Mouse (Mus musculus): Measurements from ENCODE around the gene Sh3bgrl3. TPM values are rescaled to one million over a fixed set of nuclear protein-coding genes. Genes with fewer than 3 reads are reported as not detected.
A peak's percentile ranks its signal among the peaks of the same experiment; 100 is the strongest.

The Sh3bgrl3 gene
- polyA plus RNA-seq, 1 experiment from 2014 or later: 281 TPM

DNA sequence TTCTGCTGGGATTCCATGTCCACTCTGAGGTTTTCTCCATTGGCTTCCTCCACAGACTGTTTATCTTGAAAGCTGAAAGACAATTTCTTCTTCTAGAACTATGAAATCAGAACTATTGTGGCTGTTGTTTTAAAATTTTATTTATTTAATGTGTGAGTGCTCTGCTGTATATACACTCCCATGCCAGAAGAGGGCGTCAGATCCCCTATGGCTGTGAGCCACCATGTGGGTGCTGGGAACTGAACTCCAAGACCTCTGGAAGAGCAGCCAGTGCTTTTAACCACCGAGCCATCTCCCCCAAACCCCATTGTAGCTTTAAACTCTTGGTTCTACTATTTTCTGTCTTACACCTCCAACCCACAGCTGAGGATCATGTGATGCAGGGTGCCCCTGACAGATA is 10.3 kb upstream of the Sh3bgrl3 start:
- H3K4me1 ChIP-seq (replicated peaks; ENCODE audit: control insufficient read depth, insufficient read depth, low read length): peaks cover 8% of the 10 kb centered on the region; the same call in 1 of the 2 replicates
- H3K4me2 ChIP-seq: no peak overlapping the region
- no peak overlapping the region for H3K27ac ChIP-seq (ENCODE audit: low read depth, low read length)
- WGBS: 83% methylated on average over 2 of the region's 2 CpGs
- no peak overlapping the region for H3K4me3 ChIP-seq (ENCODE audit: low read depth, low read length)
- no peaks in the 10 kb centered on the region for H3K9me3 ChIP-seq (ENCODE audit: control insufficient read depth, low read length)
- no peaks in the 10 kb centered on the region for H3K27me3 ChIP-seq (replicated peaks; ENCODE audit: control insufficient read depth, insufficient read depth, low read length)
- no peak overlapping the region for H3K9ac ChIP-seq (ENCODE audit: low read depth, low read length)
- 0 out of 2 replicates have a peak, but pooled peaks cover 2% of the 10 kb centered on the region for H3K36me3 ChIP-seq (ENCODE audit: control insufficient read depth, insufficient read depth, low read length)
- ATAC-seq (replicated peaks; ENCODE audit: low FRiP score): no peak
- no peak for DNase-seq (ENCODE audit: low spot score)

DNA sequence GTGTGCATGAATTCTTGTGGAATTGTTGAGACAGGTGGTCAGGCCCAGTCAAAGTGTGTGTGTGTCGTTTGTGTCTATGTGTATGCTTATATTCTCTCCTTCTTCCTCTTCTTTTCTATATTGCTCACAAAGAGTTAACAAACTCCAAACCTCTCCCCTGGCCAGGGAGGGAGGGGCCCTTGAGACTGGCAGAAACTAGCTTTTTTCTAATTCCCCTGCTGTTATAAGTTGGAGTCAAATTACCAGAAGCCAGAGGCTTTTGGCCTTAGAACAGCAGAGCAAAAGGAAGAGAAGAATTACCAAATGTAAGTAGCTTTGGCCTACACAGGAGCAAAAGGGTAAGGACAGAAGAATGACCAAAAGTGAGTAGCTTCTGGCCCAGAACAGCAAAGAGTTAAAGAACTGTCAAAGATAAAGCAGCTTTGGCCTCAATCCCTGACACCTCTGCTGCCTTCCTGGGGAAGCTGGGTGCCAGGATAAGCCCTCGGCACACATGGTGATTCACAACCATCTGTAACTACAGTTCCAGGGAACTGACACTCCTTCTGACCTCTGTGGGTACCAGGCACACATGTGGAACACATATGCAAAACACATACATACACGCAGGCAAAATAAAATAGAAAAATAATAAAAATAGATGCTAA is 7.8 kb upstream of the Sh3bgrl3 start:
- 0 out of 2 replicates have a peak, but pooled peaks cover 2% of the 10 kb centered on the region for H3K36me3 ChIP-seq (ENCODE audit: control insufficient read depth, insufficient read depth, low read length)
- no peak for ATAC-seq (replicated peaks; ENCODE audit: low FRiP score)
- no peak overlapping the region for H3K4me2 ChIP-seq
- no peak overlapping the region for H3K9ac ChIP-seq (ENCODE audit: low read depth, low read length)
- DNase-seq (ENCODE audit: low spot score): no peak
- no peak overlapping the region for H3K4me3 ChIP-seq (ENCODE audit: low read depth, low read length)
- H3K27me3 ChIP-seq (replicated peaks; ENCODE audit: control insufficient read depth, insufficient read depth, low read length): no peaks in the 10 kb centered on the region
- WGBS: 38% methylated on average over 3 of the region's 3 CpGs
- no peak overlapping the region for H3K27ac ChIP-seq (ENCODE audit: low read depth, low read length)
- H3K4me1 ChIP-seq (replicated peaks; ENCODE audit: control insufficient read depth, insufficient read depth, low read length): peaks cover 8% of the 10 kb centered on the region; the same call in 1 of the 2 replicates
- H3K9me3 ChIP-seq (ENCODE audit: control insufficient read depth, low read length): no peaks in the 10 kb centered on the region

DNA sequence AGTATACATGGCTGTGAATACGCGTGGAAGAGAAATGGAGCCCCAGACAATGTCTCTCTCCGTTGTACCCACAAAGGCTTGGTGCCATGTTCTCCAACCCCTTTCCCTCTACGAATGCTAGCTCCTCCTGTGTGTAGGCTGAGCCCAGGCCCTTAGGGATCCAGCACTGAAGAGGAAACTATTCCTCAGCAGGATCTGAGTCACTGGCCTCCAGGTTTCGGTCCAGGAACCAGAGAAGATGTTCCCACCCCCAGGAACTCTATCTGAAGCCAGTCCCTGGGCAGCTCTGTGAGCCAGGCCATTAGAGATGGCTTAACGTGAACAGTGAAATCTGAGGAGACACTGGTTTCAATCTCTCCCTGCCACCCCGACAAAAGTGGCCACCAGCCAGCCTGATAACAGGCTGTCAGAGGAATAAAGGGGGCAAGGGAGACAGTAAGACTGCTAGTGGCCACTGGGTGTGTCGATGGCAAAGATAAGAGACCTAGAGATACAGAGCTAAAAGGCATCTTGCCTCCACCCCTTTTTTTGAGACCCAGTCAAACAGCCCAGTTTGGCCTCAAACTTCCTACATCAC is 4.0 kb upstream of the Sh3bgrl3 start:
- WGBS: 55% methylated on average over 8 of the region's 8 CpGs
- ATAC-seq (replicated peaks; ENCODE audit: low FRiP score) (no peak), DNase-seq (ENCODE audit: low spot score) (no peak)
- no peak overlapping the region for H3K4me2 ChIP-seq
- H3K4me1 ChIP-seq (replicated peaks; ENCODE audit: control insufficient read depth, insufficient read depth, low read length): peaks cover 34% of the 10 kb centered on the region
- H3K27me3 ChIP-seq (replicated peaks; ENCODE audit: control insufficient read depth, insufficient read depth, low read length): no peaks in the 10 kb centered on the region
- H3K27ac ChIP-seq (ENCODE audit: low read depth, low read length): no peak overlapping the region
- peaks cover 6% of the 10 kb centered on the region; the same call in 1 of the 2 replicates for H3K36me3 ChIP-seq (ENCODE audit: control insufficient read depth, insufficient read depth, low read length)
- H3K4me3 ChIP-seq (ENCODE audit: low read depth, low read length): no peak overlapping the region
- H3K9ac ChIP-seq (ENCODE audit: low read depth, low read length): no peak overlapping the region
- H3K9me3 ChIP-seq (ENCODE audit: control insufficient read depth, low read length): no peaks in the 10 kb centered on the region

DNA sequence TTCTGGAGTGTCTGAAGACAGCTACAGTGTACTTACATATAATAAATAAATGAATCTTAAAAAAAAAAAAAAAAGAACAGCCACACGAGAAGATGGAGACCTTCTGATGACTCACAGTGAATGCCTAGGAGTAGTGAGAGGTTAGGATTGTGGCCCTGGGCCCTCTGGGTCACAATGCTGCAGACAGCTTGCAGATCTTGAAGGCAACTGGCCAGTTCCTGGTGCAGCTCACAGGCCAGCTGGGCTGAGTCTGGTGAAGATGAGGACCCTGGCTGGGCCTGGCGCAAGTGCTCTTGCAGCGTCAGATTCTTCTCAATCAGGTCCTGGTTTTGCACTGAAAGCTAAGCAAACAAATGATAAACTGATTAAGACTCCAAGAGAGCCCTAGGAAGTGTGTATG is 3.5 kb upstream of the Sh3bgrl3 start:
- ATAC-seq (replicated peaks; ENCODE audit: low FRiP score): no peak
- H3K4me3 ChIP-seq (ENCODE audit: low read depth, low read length): no peak overlapping the region
- 82% methylated on average over 3 of the region's 3 CpGs for WGBS
- H3K36me3 ChIP-seq (ENCODE audit: control insufficient read depth, insufficient read depth, low read length): peaks cover 6% of the 10 kb centered on the region; the same call in 1 of the 2 replicates
- no peak for DNase-seq (ENCODE audit: low spot score)
- no peaks in the 10 kb centered on the region for H3K27me3 ChIP-seq (replicated peaks; ENCODE audit: control insufficient read depth, insufficient read depth, low read length)
- H3K4me1 ChIP-seq (replicated peaks; ENCODE audit: control insufficient read depth, insufficient read depth, low read length): peaks cover 39% of the 10 kb centered on the region
- no peak overlapping the region for H3K4me2 ChIP-seq
- no peak overlapping the region for H3K27ac ChIP-seq (ENCODE audit: low read depth, low read length)
- H3K9me3 ChIP-seq (ENCODE audit: control insufficient read depth, low read length): no peaks in the 10 kb centered on the region
- no peak overlapping the region for H3K9ac ChIP-seq (ENCODE audit: low read depth, low read length)

DNA sequence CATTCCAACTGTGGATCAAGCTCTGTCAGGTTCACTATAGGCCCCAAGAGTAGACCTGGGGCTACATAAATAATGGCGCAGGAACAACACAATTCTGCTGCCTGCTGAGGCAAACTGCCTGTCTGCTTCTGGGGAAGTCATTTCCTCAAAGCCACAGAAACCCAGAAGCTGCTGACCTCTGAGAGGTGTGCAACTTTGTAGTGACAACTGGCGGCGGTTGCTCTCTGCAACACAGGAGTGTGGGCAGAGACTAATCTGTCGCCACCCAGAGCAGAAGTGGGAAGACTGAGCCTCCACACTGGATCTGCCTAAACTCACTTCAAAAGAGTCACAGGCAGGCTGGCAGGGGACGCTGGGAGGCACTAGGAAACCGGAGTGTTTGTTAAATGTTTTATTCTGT is 893 bp upstream of the Sh3bgrl3 start:
- WGBS: 27% methylated on average over 6 of the region's 6 CpGs
- Histone ChIP-seq H3K27me3 (replicated peaks; ENCODE audit: control insufficient read depth, insufficient read depth, low read length) (no peaks in the 10 kb centered on the region), H3K27ac (ENCODE audit: low read depth, low read length) (peak overlapping the region; percentile 80), H3K36me3 (ENCODE audit: control insufficient read depth, insufficient read depth, low read length) (peaks cover 6% of the 10 kb centered on the region; the same call in 1 of the 2 replicates), H3K4me2 (peak overlapping the region; percentile 96), H3K4me3 (ENCODE audit: low read depth, low read length) (peak overlapping the region; percentile 86; the same call in 1 of the 2 replicates), H3K4me1 (replicated peaks; ENCODE audit: control insufficient read depth, insufficient read depth, low read length) (peaks cover 35% of the 10 kb centered on the region), H3K9me3 (ENCODE audit: control insufficient read depth, low read length) (no peaks in the 10 kb centered on the region), H3K9ac (ENCODE audit: low read depth, low read length) (peak overlapping the region; percentile 92)
- ATAC-seq (replicated peaks; ENCODE audit: low FRiP score) (no peak), DNase-seq (ENCODE audit: low spot score) (no peak)

DNA sequence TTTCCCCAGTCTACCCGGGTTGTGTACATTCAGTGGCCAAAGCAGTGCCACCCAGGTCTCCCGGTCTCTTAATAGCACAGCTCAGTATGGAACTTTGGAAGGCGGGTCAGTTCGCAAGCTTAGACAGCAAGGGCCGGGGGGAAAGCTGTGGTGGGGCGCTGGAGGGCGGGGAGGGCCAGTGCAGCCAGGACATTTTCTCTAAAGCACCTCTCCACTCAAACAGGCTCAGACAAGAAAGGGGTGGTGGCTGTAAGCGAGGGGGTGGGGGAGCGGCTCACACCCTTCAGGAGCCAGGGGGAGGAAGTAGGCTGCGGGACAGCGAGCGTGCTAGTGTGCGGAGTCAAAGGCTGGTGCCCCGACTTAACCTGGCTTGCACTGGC is 384 bp upstream of the Sh3bgrl3 start:
- Histone ChIP-seq H3K27me3 (replicated peaks; ENCODE audit: control insufficient read depth, insufficient read depth, low read length) (no peaks in the 10 kb centered on the region), H3K27ac (ENCODE audit: low read depth, low read length) (peak overlapping the region; percentile 80), H3K4me3 (ENCODE audit: low read depth, low read length) (peak overlapping the region; percentile 86), H3K4me2 (peak overlapping the region; percentile 96), H3K9me3 (ENCODE audit: control insufficient read depth, low read length) (no peaks in the 10 kb centered on the region), H3K4me1 (replicated peaks; ENCODE audit: control insufficient read depth, insufficient read depth, low read length) (peaks cover 41% of the 10 kb centered on the region), H3K9ac (ENCODE audit: low read depth, low read length) (peak overlapping the region; percentile 92), H3K36me3 (ENCODE audit: control insufficient read depth, insufficient read depth, low read length) (peaks cover 6% of the 10 kb centered on the region; the same call in 1 of the 2 replicates)
- ATAC-seq (replicated peaks; ENCODE audit: low FRiP score) (peak; percentile 55), DNase-seq (ENCODE audit: low spot score) (no peak)
- 2% methylated on average over 14 of the region's 14 CpGs for WGBS

DNA sequence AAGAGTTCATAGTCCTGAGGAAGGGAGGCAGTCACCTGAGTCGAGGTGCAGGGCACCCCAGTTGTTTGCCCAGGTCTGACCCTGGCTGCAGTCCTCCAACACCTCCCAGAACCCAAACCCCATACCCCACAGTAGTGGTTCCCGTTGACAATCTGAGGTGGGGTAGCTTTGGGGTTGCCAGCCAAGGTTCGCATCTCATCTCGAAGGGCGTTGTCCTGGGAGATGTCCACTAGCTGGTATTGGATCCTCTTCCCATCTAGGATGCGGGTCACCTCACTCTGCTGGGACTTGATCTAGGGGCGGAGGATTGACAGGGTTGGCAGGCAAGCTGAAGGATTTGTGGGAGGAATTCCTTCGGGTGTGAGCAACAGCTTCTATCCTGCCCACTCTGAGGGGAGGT is 796 bp downstream of the Sh3bgrl3 start:
- no peak for ATAC-seq (replicated peaks; ENCODE audit: low FRiP score)
- no peak for DNase-seq (ENCODE audit: low spot score)
- H3K4me1 ChIP-seq (replicated peaks; ENCODE audit: control insufficient read depth, insufficient read depth, low read length): peaks cover 43% of the 10 kb centered on the region
- 49% methylated on average over 8 of the region's 8 CpGs for WGBS
- no peaks in the 10 kb centered on the region for H3K9me3 ChIP-seq (ENCODE audit: control insufficient read depth, low read length)
- peaks cover 6% of the 10 kb centered on the region; the same call in 1 of the 2 replicates for H3K36me3 ChIP-seq (ENCODE audit: control insufficient read depth, insufficient read depth, low read length)
- H3K27me3 ChIP-seq (replicated peaks; ENCODE audit: control insufficient read depth, insufficient read depth, low read length): no peaks in the 10 kb centered on the region
- H3K27ac ChIP-seq (ENCODE audit: low read depth, low read length): no peak overlapping the region
- H3K4me2 ChIP-seq: peak overlapping the region; percentile 96
- H3K9ac ChIP-seq (ENCODE audit: low read depth, low read length): peak overlapping the region; percentile 92
- H3K4me3 ChIP-seq (ENCODE audit: low read depth, low read length): peak overlapping the region; percentile 86

DNA sequence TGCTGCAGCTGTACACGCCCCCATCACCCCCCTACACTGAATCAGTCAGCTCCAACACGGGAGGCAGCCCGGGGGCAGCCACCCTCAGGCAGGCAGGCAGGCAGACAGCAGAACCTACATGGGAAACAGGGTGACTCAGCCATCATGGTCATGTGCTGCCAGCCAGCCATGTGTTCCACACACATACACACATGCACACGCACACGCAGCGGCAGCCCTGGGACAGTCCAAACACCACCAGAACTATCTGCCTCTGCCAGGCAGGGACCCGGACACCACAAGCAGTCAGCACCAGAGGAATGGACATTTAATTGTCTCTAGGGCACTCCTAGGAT is 1.5 kb downstream of the Sh3bgrl3 start:
- Histone ChIP-seq H3K9ac (ENCODE audit: low read depth, low read length) (peak overlapping the region; percentile 22; the same call in 1 of the 2 replicates), H3K4me1 (replicated peaks; ENCODE audit: control insufficient read depth, insufficient read depth, low read length) (peaks cover 43% of the 10 kb centered on the region), H3K4me3 (ENCODE audit: low read depth, low read length) (peak overlapping the region; percentile 86; the same call in 1 of the 2 replicates), H3K27me3 (replicated peaks; ENCODE audit: control insufficient read depth, insufficient read depth, low read length) (no peaks in the 10 kb centered on the region), H3K4me2 (peak overlapping the region; percentile 96), H3K27ac (ENCODE audit: low read depth, low read length) (no peak overlapping the region), H3K36me3 (ENCODE audit: control insufficient read depth, insufficient read depth, low read length) (peaks cover 6% of the 10 kb centered on the region; the same call in 1 of the 2 replicates), H3K9me3 (ENCODE audit: control insufficient read depth, low read length) (no peaks in the 10 kb centered on the region)
- no peak for DNase-seq (ENCODE audit: low spot score)
- 84% methylated on average over 7 of the region's 7 CpGs for WGBS
- no peak for ATAC-seq (replicated peaks; ENCODE audit: low FRiP score)
